Mouse (Mus musculus) ES-Bruce4 (cell line): ENCODE results near the gene Ror2.

Source experiments
- CTCF ChIP-seq: IDR thresholded peaks from one replicate; pipeline ENCODE4 v1.8.1; 2011; ENCODE audit warnings: low read depth, low read length
- EP300 ChIP-seq: IDR thresholded peaks from 2 replicates; pipeline ENCODE4 v1.6.1; 2011; ENCODE audit warnings: low read depth, low read length; ENCODE audit not compliant: insufficient read depth
- POLR2A ChIP-seq: IDR thresholded peaks from one replicate; pipeline ENCODE4 v1.8.1; 2011; ENCODE audit warnings: low read length; ENCODE audit not compliant: insufficient read depth

GRCm38 (mm10) chr13:53221176-53221575 lies 64.7 kb downstream of the Ror2 start:
- TF ChIP-seq EP300 (no peak), POLR2A (no peak), CTCF (no peak)
